Mouse (Mus musculus) kidney, adult 2 months (tissue): ENCODE data around the gene Gm28551.
"Not testable (repeated sequence)": the region's sequence is repeated elsewhere in the genome, so short reads cannot be mapped to it uniquely, and the experiment has no call there.

Source experiments
- CTCF ChIP-seq: fragments of 200-500 bp; conservative IDR thresholded peaks from 2 replicates; pipeline ENCODE4 v1.5.1; 2011; ENCODE audit warnings: low read depth, mild to moderate bottlenecking, control low read depth, low read length, moderate library complexity, mixed read lengths; ENCODE audit not compliant: insufficient read depth, insufficient read length
- POLR2A ChIP-seq: fragments of 200-500 bp; IDR thresholded peaks from one replicate; pipeline ENCODE4 v1.6.1; 2011; ENCODE audit warnings: low read depth, low read length, control low read depth

- TF ChIP-seq CTCF, POLR2A: not testable (repeated sequence)
These were observed 41.7 kb upstream of the Gm28551 start for GRCm38 (mm10) chr1:53393936-53394760.
